Mouse (Mus musculus) midbrain, postnatal 0 days (tissue): ENCODE data around the gene Pcbp3. TPM values are rescaled to one million over a fixed set of nuclear protein-coding genes. Genes with fewer than 3 reads are reported as not detected.

ENCODE experiments used
- ATAC-seq: fragments of 200-750 bp; cut with Nextera tagmentation; 2 replicates; pipeline ENCODE4 v1.8.0; 2017; ENCODE audit warnings: moderate number of reproducible peaks, mild to moderate bottlenecking, moderate TSS enrichment, moderate library complexity; ENCODE audit not compliant: low FRiP score
- DNase-seq: peaks from one replicate; pipeline ENCODE4 v3.0.0-alpha.2; 2015; ENCODE audit warnings: low spot score
- H3K27ac ChIP-seq: fragments of 300-500 bp; sonication (generic); 2 replicates; pipeline ENCODE4 v1.5.1; 2014; ENCODE audit warnings: low read depth, mild to moderate bottlenecking, low read length, mixed read lengths
- H3K27me3 ChIP-seq: fragments of 300-500 bp; sonication (generic); 2 replicates; pipeline ENCODE4 v1.6.1; 2014; ENCODE audit warnings: low read length, control low read depth, mixed read lengths; ENCODE audit not compliant: insufficient read depth
- H3K36me3 ChIP-seq: fragments of 300-500 bp; sonication (generic); 2 replicates; pipeline ENCODE4 v1.6.1; 2014; ENCODE audit warnings: low read length, control low read depth, mixed read lengths; ENCODE audit not compliant: insufficient read depth
- H3K4me1 ChIP-seq: fragments of 300-500 bp; sonication (generic); 2 replicates; pipeline ENCODE4 v1.6.1; 2014; ENCODE audit warnings: mild to moderate bottlenecking, control low read depth, antibody characterized with exemption, low read length, mixed read lengths; ENCODE audit not compliant: insufficient read depth
- H3K4me2 ChIP-seq: fragments of 300-500 bp; sonication (generic); 2 replicates; pipeline ENCODE4 v1.6.1; 2014; ENCODE audit warnings: low read depth, mild to moderate bottlenecking, low read length, mixed read lengths; ENCODE audit not compliant: poor library complexity, severe bottlenecking
- H3K4me3 ChIP-seq: fragments of 300-500 bp; sonication (generic); 2 replicates; pipeline ENCODE4 v1.5.1; 2014; ENCODE audit warnings: low read depth, mild to moderate bottlenecking, low read length, moderate library complexity
- H3K9ac ChIP-seq: fragments of 300-500 bp; sonication (generic); replicated peaks from 2 replicates; pipeline ENCODE4 v1.6.1; 2014; ENCODE audit warnings: mild to moderate bottlenecking, low read length, moderate library complexity, mixed read lengths; ENCODE audit not compliant: poor library complexity, severe bottlenecking
- H3K9me3 ChIP-seq: fragments of 300-500 bp; sonication (generic); 2 replicates; pipeline ENCODE4 v1.6.1; 2016; ENCODE audit warnings: low read length, control low read depth
- CTCF ChIP-seq: IDR thresholded peaks from 2 replicates; pipeline ENCODE4 v1.5.1; 2016; ENCODE audit warnings: antibody characterized with exemption, mild to moderate bottlenecking
- WGBS: fragments of 180-500 bp; shearing (Covaris S2); extraction: QIAGEN DNeasy Blood & Tissue Kit; methylation state at CpG from one replicate; pipeline ENCODE4 v1.1.7; 2014; 5-methylcytosine and 5-hydroxymethylcytosine counted together
- polyA plus RNA-seq: library from polyadenylated mRNA; unstranded; fragments of >200 nt; fragmentation: Nextera tagmentation; extraction: Ambion mirVana; gene quantifications from 2 replicates; pipeline ENCODE4 v1.2.1, GENCODE M21; 2015
- total RNA-seq: library from RNA; depleted of rRNA; stranded (reverse); fragments of >200 nt; gene quantifications from 2 replicates; pipeline ENCODE4 v1.2.3, GENCODE M21; 2014; rRNA removed

Pcbp3 gene
- total RNA-seq (50.0 and 52.4 TPM in 2 replicates), polyA plus RNA-seq (74.4 and 76.3 TPM in 2 replicates)

DNA sequence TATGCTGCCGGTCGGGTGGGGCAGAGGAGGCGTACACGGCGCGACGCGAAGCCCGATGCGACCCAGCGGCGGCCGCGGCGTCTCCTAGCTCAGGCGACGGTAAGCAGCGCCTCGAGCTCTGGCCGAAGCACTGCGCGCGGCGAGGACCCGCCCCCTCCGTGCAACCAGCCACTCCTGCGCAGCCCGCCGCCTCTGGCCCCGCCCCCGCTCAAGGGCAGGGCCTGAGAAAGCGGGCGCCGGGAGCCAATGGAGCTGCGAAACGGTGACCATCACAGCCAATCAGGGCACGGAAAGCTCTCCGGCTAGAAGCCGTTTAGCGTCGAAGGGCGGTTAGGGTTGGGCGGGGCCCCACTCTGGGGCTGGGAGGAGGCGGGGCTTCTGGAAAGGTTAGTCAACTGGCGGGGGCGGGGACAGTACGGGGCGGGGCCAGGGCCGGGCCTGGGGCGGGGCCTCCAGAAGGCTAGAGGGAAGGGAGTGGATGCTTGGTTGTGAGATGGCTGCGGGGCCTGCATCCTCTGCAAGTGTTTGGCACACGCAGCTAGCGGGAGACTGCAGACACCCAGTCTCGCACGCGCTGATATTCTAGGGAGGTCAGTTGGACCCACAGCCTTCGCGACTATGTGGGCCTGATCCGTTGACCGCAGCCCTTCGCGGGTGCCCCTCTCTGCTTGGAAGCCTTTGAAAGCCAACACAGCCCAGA lies at the start of gene Pcbp3:
Gene Pcbp3 (minus strand): TSS at position 98 of the 700 bp plus-strand sequence.
- 2% methylated on average over 58 of the region's 62 CpGs for WGBS
- Histone ChIP-seq H3K4me1 (no peaks in the 10 kb centered on the region), H3K4me3 (peak within 1 kb of the TSS; percentile 68), H3K27ac (peak within 1 kb of the TSS; percentile 27; the same call in 1 of the 2 replicates), H3K4me2 (peak within 1 kb of the TSS; percentile 97), H3K36me3 (no peaks in the 10 kb centered on the region), H3K9me3 (no peaks in the 10 kb centered on the region), H3K27me3 (no peaks in the 10 kb centered on the region), H3K9ac (peak within 1 kb of the TSS; percentile 74)
- TF ChIP-seq CTCF = no peak
- ATAC-seq (peak; percentile 98), DNase-seq (peak; percentile 99)

DNA sequence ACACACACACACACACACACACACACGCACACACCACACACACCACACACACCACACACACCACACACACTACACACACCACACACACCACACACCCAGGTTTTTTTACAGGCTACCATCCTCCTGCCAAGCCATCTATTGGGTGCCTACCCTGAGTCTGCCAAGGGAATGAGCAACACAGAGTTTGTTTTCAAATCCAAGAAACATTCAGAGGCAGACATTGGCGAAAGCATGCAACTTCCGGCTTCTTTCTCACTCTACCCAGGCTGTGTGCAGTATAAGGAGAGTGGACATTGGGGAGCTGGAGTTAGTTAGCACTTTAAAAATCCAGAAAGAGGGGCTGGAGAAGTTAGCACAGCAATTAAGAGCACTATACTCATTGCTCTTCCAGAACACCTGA lies 47.0 kb upstream of the Pcbp3 start:
- 70% methylated on average over 2 of the region's 3 CpGs for WGBS

GRCm38 (mm10) chr10:77008109-77008561 lies 46.4 kb upstream of the Pcbp3 start:
- peak; percentile 81 for DNase-seq
- peak overlapping the region; percentile 44; the same call in 1 of the 2 replicates for H3K9ac ChIP-seq

More for the DNA sequence above, 47.0 kb upstream of the Pcbp3 start:
- Histone ChIP-seq H3K9me3 (no peaks in the 10 kb centered on the region), H3K36me3 (no peaks in the 10 kb centered on the region), H3K27ac (no peak overlapping the region), H3K4me3 (no peak overlapping the region), H3K4me1 (peaks cover 8% of the 10 kb centered on the region; the same call in 1 of the 2 replicates), H3K4me2 (no peak overlapping the region), H3K9ac (no peak overlapping the region), H3K27me3 (no peaks in the 10 kb centered on the region)
- TF ChIP-seq CTCF = no peak
- DNase-seq (no peak), ATAC-seq (no peak)

GRCm38 (mm10) chr10:77007433-77008108 lies 45.9 kb upstream of the Pcbp3 start:
- Histone ChIP-seq H3K36me3 (no peaks in the 10 kb centered on the region), H3K4me3 (no peak overlapping the region), H3K27ac (peak overlapping the region; percentile 57; the same call in 1 of the 2 replicates), H3K9ac (no peak overlapping the region), H3K4me2 (no peak overlapping the region), H3K27me3 (no peaks in the 10 kb centered on the region), H3K9me3 (no peaks in the 10 kb centered on the region), H3K4me1 (peaks cover 8% of the 10 kb centered on the region; the same call in 1 of the 2 replicates)
- 41% methylated on average over 8 of the region's 8 CpGs for whole genome bisulfite sequencing
- TF ChIP-seq CTCF = no peak
- DNase-seq (peak; percentile 16), ATAC-seq (no peak; the same call in 1 of the 2 replicates)

More at GRCm38 (mm10) chr10:77008109-77008561, 46.4 kb upstream of the Pcbp3 start:
- H3K36me3 ChIP-seq = no peaks in the 10 kb centered on the region
- ATAC-seq = 0 out of 2 replicates have a peak, but pooled peaks have one; percentile 41
- no peaks in the 10 kb centered on the region for H3K27me3 ChIP-seq
- no peaks in the 10 kb centered on the region for H3K9me3 ChIP-seq
- H3K4me2 ChIP-seq = 0 out of 2 replicates have a peak overlapping the region, but pooled peaks have one; percentile 20
- H3K4me3 ChIP-seq = no peak overlapping the region
- 11% methylated on average over 9 of the region's 9 CpGs for WGBS
- peak overlapping the region; percentile 57 for H3K27ac ChIP-seq
- no peak for TF ChIP-seq CTCF
- peaks cover 8% of the 10 kb centered on the region; the same call in 1 of the 2 replicates for H3K4me1 ChIP-seq

DNA sequence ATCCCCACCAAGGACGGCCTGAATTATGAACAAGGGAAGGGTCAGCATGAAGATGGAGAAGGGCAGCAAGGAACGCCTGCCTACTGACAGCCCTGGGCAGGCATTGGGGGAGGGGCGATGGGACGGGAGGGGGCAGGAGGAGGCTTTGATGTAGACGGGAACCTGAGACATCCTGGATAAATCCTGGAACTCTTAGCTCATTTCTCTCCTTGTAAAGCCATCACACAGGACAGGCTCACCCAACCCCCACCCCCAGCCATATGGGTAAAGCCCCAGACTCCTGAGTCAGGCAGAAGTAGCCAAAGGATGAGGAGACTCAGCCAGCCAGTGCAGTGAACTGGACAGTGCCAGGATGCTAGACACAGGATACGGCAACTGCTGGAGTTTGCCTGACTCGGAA lies 43.2 kb upstream of the Pcbp3 start:
- 32% methylated on average over 7 of the region's 7 CpGs for WGBS
- Histone ChIP-seq H3K4me1 (peaks cover 8% of the 10 kb centered on the region; the same call in 1 of the 2 replicates), H3K36me3 (no peaks in the 10 kb centered on the region), H3K27me3 (no peaks in the 10 kb centered on the region), H3K4me3 (no peak overlapping the region), H3K9ac (no peak overlapping the region), H3K27ac (no peak overlapping the region), H3K9me3 (no peaks in the 10 kb centered on the region), H3K4me2 (no peak overlapping the region)
- DNase-seq (peak; percentile 46), ATAC-seq (no peak)
- no peak for TF ChIP-seq CTCF
